Comparison of ENCODE assay signal across 21 mouse cellular contexts in genomic region chr8:64531780-64532179, GRCm38 (mm10).
DNase-seq lines count a peak whose midpoint lies in the region; ATAC-seq lines count a peak whose summit lies in the region.
"Had no signal": no experiment of that assay in that cellular context is flagged by ENCODE, and none has a peak within 500 bp of the region (broad histone marks: within the 10 kb centered on the region; RNA-seq: fewer than 3 reads in every experiment).

No protein-coding gene starts in this region.

- no peak overlapping the region for H3K4me2 ChIP-seq in heart, embryonic 13.5 days
- H3K4me2 ChIP-seq: embryonic facial prominence, embryonic 13.5 days; embryonic facial prominence, embryonic 15.5 days; forebrain, embryonic 13.5 days; forebrain, embryonic 15.5 days had no signal

- H3K27me3 ChIP-seq in heart, embryonic 13.5 days (replicated peaks), result no peaks in the 10 kb centered on the region
- no peaks in the 10 kb centered on the region for H3K27me3 ChIP-seq in forebrain, embryonic 10.5 days (ENCODE audit: poor library complexity, severe bottlenecking)
- H3K27me3 ChIP-seq: embryonic facial prominence, embryonic 13.5 days; embryonic facial prominence, embryonic 15.5 days; forebrain, embryonic 13.5 days; forebrain, embryonic 15.5 days had no signal

- no peaks in the 10 kb centered on the region for H3K4me1 ChIP-seq in heart, embryonic 13.5 days
- no peaks in the 10 kb centered on the region for H3K4me1 ChIP-seq in forebrain, embryonic 10.5 days
- H3K4me1 ChIP-seq: embryonic facial prominence, embryonic 13.5 days; embryonic facial prominence, embryonic 15.5 days; forebrain, embryonic 13.5 days; forebrain, embryonic 15.5 days had no signal

- H3K27ac ChIP-seq in heart, embryonic 13.5 days (replicated peaks), result peak overlapping the region; percentile 33; the same call in 1 of the 2 replicates
- H3K27ac ChIP-seq in forebrain, embryonic 10.5 days, result no peak overlapping the region
- H3K27ac ChIP-seq: embryonic facial prominence, embryonic 13.5 days; embryonic facial prominence, embryonic 15.5 days; forebrain, embryonic 13.5 days; forebrain, embryonic 15.5 days had no signal

- no peak overlapping the region for H3K4me3 ChIP-seq in heart, embryonic 13.5 days
- no peak overlapping the region for H3K4me3 ChIP-seq in forebrain, embryonic 10.5 days
- H3K4me3 ChIP-seq: embryonic facial prominence, embryonic 13.5 days; embryonic facial prominence, embryonic 15.5 days; erythroblast, embryonic 14.5 days; forebrain, embryonic 13.5 days; forebrain, embryonic 15.5 days had no signal

- no peaks in the 10 kb centered on the region for H3K36me3 ChIP-seq in heart, embryonic 13.5 days
- H3K36me3 ChIP-seq in forebrain, embryonic 10.5 days (replicated peaks), result no peaks in the 10 kb centered on the region
- H3K36me3 ChIP-seq: embryonic facial prominence, embryonic 13.5 days; embryonic facial prominence, embryonic 15.5 days; forebrain, embryonic 15.5 days had no signal

- no peak for ATAC-seq in heart, embryonic 13.5 days (ENCODE audit: extremely low read depth, insufficient number of reproducible peaks, low FRiP score, low TSS enrichment)
- ATAC-seq in common myeloid progenitor, adult 5-6 weeks (replicated peaks; ENCODE audit: low read depth, poor library complexity, severe bottlenecking), result peak; percentile 39; the same call in 1 of the 2 replicates
- ATAC-seq in hematopoietic stem cell, adult 5-6 weeks (replicated peaks in 1 of 2; ENCODE audit: insufficient read depth in 1 of 2, low FRiP score in 2 of 2, low TSS enrichment in 1 of 2, low read depth in 1 of 2, poor library complexity in 2 of 2, severe bottlenecking in 2 of 2), result peak; percentile 56 to 77; a peak in 3 of 4 replicates
- ATAC-seq: forebrain, embryonic 13.5 days; forebrain, embryonic 15.5 days; forebrain, postnatal 0 days had no signal

- H3K9me3 ChIP-seq in heart, embryonic 13.5 days, result no peaks in the 10 kb centered on the region
- no peaks in the 10 kb centered on the region for H3K9me3 ChIP-seq in forebrain, embryonic 10.5 days
- H3K9me3 ChIP-seq: embryonic facial prominence, embryonic 13.5 days; embryonic facial prominence, embryonic 15.5 days; forebrain, embryonic 13.5 days; forebrain, embryonic 15.5 days had no signal

- no peak for DNase-seq in heart, adult 18-20 months
- no peak for DNase-seq in kidney, postnatal 4 days
- no peak for DNase-seq in forebrain, embryonic 10.5 days (ENCODE audit: extremely low spot score, low spot score)
- DNase-seq: adrenal gland, adult 2 months; adrenal gland, postnatal 10 days; adrenal gland, postnatal 25 days; cerebellum, adult 11 months; cerebellum, adult 2 months; cerebellum, adult 9-10 months; cerebellum, postnatal 10 days; cerebellum, postnatal 25 days; embryo, embryonic 11 days; forebrain, postnatal 0 days had no signal

- 70% methylated on average over 2 of the region's 2 CpGs for WGBS in heart, embryonic 13.5 days
- 91% methylated on average over 2 of the region's 2 CpGs for WGBS in forebrain, embryonic 10.5 days

- no peak overlapping the region for H3K9ac ChIP-seq in heart, embryonic 13.5 days
- H3K9ac ChIP-seq: embryonic facial prominence, embryonic 13.5 days; embryonic facial prominence, embryonic 15.5 days; forebrain, embryonic 13.5 days; forebrain, embryonic 15.5 days; forebrain, postnatal 0 days had no signal
